Mouse (Mus musculus) lung, adult 18-20 months (tissue): Measurements from ENCODE around the gene 6430531B16Rik.

ENCODE experiments used
- DNase-seq, 2 experiments: peaks; one replicate each; pipeline ENCODE4 v3.0.0; 2022; ENCODE audit warnings: mixed read lengths in 2 of 2

Gene 6430531B16Rik

GRCm38 (mm10) chr7:139936705-139937104 is 41.9 kb downstream of the 6430531B16Rik start:
- no peak for DNase-seq

- DNase-seq = no peak
These were observed 47.8 kb downstream of the 6430531B16Rik start for GRCm38 (mm10) chr7:139930732-139931131.
